Comparison of ENCODE assay signal across 8 mouse cellular contexts in genomic region chr1:176877756-176878155, GRCm38 (mm10).
DNase-seq lines count a peak whose midpoint lies in the region; ATAC-seq and TF ChIP-seq lines count a peak whose summit lies in the region.

No protein-coding gene starts in this region.

- no peak for ATAC-seq in midbrain, embryonic 11.5 days (ENCODE audit: low FRiP score)
- ATAC-seq in midbrain, embryonic 13.5 days: no peak
- peak; percentile 71 for ATAC-seq in megakaryocyte-erythroid progenitor cell, adult 5-6 weeks (replicated peaks; ENCODE audit: low FRiP score, low TSS enrichment, poor library complexity, severe bottlenecking)

- no peak for DNase-seq in gastrocnemius, adult 2 months
- no peak for DNase-seq in gastrocnemius, postnatal 36 days
- DNase-seq in midbrain, embryonic 11.5 days (ENCODE audit: low spot score, missing footprints): peak; percentile 92
- peak; percentile 77 for DNase-seq in adipocyte (ENCODE audit: low spot score)
- DNase-seq in heart, postnatal 10 days: peak; percentile 49 to 70
- DNase-seq in frontal cortex, postnatal 10 days (ENCODE audit: low spot score in 2 of 2): no peak

- no peaks in the 10 kb centered on the region for H3K27me3 ChIP-seq in midbrain, embryonic 11.5 days (ENCODE audit: control insufficient read depth, insufficient read depth, low read length)
- no peaks in the 10 kb centered on the region for H3K27me3 ChIP-seq in midbrain, embryonic 13.5 days

- no peak overlapping the region for H3K9ac ChIP-seq in midbrain, embryonic 11.5 days (ENCODE audit: low read length)
- no peak overlapping the region for H3K9ac ChIP-seq in midbrain, embryonic 13.5 days (replicated peaks)

- intact Hi-C loops in gastrocnemius, adult 2 months (cut with DNase I): loop anchor here (1.0 to 5.0 kb wide), 4 partner anchors 121 to 825 kb away; no protein-coding TSS in a partner anchor
- intact Hi-C loops in gastrocnemius, postnatal 36 days (cut with DNase I): loop anchor here (2.0 to 5.0 kb wide), 2 partner anchors 125 to 311 kb away; no protein-coding TSS in a partner anchor
- intact Hi-C loops in heart, postnatal 10 days (cut with DNase I): loop anchor here (1.0 to 5.0 kb wide), 3 partner anchors 311 to 825 kb away; no protein-coding TSS in a partner anchor

- H3K4me1 ChIP-seq in midbrain, embryonic 11.5 days (ENCODE audit: control insufficient read depth, insufficient read depth, low read length): peaks cover 25% of the 10 kb centered on the region
- peaks cover 21% of the 10 kb centered on the region for H3K4me1 ChIP-seq in midbrain, embryonic 13.5 days (replicated peaks)

- no peaks in the 10 kb centered on the region for H3K9me3 ChIP-seq in midbrain, embryonic 11.5 days (ENCODE audit: control insufficient read depth, low read length)
- H3K9me3 ChIP-seq in midbrain, embryonic 13.5 days: no peaks in the 10 kb centered on the region

- H3K4me3 ChIP-seq in gastrocnemius, adult 2 months: no peak overlapping the region
- H3K4me3 ChIP-seq in midbrain, embryonic 11.5 days (ENCODE audit: low read depth, low read length): no peak overlapping the region
- no peak overlapping the region for H3K4me3 ChIP-seq in midbrain, embryonic 13.5 days (replicated peaks)

- no peak overlapping the region for H3K27ac ChIP-seq in gastrocnemius, adult 2 months
- H3K27ac ChIP-seq in midbrain, embryonic 11.5 days (ENCODE audit: low read depth, low read length): no peak overlapping the region
- no peak overlapping the region for H3K27ac ChIP-seq in midbrain, embryonic 13.5 days

- no peak overlapping the region for H3K4me2 ChIP-seq in midbrain, embryonic 11.5 days
- H3K4me2 ChIP-seq in midbrain, embryonic 13.5 days (replicated peaks): no peak overlapping the region

- no peaks in the 10 kb centered on the region for H3K36me3 ChIP-seq in midbrain, embryonic 11.5 days (ENCODE audit: control insufficient read depth, insufficient read depth, low read length)
- no peaks in the 10 kb centered on the region for H3K36me3 ChIP-seq in midbrain, embryonic 13.5 days

- peak; percentile 82 for TF ChIP-seq CTCF in gastrocnemius, adult 2 months (IDR thresholded peaks at IDR 0.05)

- WGBS in midbrain, embryonic 11.5 days: 34% methylated on average over 3 of the region's 3 CpGs
- 34% methylated on average over 3 of the region's 3 CpGs for WGBS in midbrain, embryonic 13.5 days

Comparison
In these comparisons a context has a peak if more than half of its experiments do, and no peak if none do; other contexts are left out.
1. DNase-seq: peak in midbrain, embryonic 11.5 days (single experiment), adipocyte (single experiment) and heart, postnatal 10 days (2 of 2); none in gastrocnemius, adult 2 months (single experiment), gastrocnemius, postnatal 36 days (0 of 2) and frontal cortex, postnatal 10 days (0 of 2).